Mouse (Mus musculus) ES-CJ7 (cell line): Measurements from ENCODE around the gene Gm10778.
A peak's percentile ranks its signal among the peaks of the same experiment; 100 is the strongest.
"Not testable (repeated sequence)": the region's sequence is repeated elsewhere in the genome, so short reads cannot be mapped to it uniquely, and the experiment has no call there.

Experiments used
- DNase-seq: peaks from one replicate; pipeline ENCODE4 v3.0.0; 2011; ENCODE audit warnings: low read depth, low spot score

Gene Gm10778

DNA sequence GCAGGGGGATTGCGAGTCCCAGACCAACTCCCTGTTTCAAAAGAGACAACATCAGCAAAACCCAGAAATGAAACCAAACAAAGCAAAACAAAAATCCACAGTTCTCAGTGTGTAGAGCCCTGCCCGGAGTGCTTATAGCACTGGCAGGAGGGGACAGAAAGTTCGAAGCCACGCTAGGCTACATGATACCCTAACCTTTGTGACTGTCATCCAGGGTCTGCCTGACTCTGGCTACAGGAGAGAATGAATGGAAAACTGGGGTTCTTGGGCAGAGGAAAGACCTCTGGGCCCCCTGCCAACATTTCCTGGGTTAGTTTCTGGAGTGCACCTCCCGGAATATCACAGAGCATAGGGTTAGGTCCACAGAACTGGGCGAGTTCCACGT, 21.0 kb upstream of the Gm10778 start:
- no peak for DNase-seq

GRCm38 (mm10) chr10:81628390-81628789, 20.5 kb upstream of the Gm10778 start, which contains the start of gene Ankrd24:
Gene Ankrd24 (plus strand): TSS chr10:81628540.
- DNase-seq = no peak

- DNase-seq = peak; percentile 98
Observed at GRCm38 (mm10) chr10:81633253-81634099, 15.4 kb upstream of the Gm10778 start.

- DNase-seq = peak; percentile 62
Observed at GRCm38 (mm10) chr10:81636338-81636737, 12.5 kb upstream of the Gm10778 start.

DNA sequence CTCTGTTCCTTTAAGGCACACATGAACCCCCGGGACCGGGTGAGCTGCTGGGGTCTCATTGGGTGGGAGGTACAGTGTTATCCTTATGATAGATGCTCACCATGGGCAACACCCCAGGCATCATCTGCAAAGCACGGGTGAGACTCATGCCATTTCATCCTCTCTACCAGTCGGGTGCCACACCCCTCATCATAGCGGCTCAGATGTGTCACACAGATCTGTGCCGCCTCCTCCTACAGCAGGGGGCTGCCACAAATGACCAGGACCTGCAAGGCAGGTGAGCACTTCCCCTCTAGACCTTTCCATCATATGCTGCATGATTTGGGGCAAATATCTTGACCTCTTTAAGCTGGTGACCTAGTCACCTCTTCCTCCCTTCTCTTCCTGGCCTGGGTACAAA, 10.8 kb upstream of the Gm10778 start:
- DNase-seq = no peak

GRCm38 (mm10) chr10:81640825-81641224, 8.0 kb upstream of the Gm10778 start:
- DNase-seq = peak; percentile 82

DNA sequence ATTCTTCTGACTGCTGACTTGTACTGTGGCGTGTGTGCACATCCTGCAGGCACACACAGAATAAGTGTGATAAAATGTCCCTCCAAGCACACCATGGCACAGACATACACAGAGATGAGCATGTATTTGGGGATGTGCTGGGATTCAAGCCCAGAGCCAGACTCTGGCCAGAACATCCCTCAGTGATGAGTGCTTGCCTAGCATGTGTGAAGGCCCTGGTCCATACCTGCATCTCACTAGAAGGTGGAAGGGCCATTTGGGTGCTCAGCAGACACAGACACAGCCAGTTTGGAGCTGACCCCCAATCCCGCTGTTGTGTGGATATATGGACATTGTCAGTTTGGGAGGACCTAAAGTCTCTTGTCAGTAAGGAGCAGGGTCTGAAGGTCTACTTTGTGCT, 7.3 kb upstream of the Gm10778 start:
- no peak for DNase-seq

DNA sequence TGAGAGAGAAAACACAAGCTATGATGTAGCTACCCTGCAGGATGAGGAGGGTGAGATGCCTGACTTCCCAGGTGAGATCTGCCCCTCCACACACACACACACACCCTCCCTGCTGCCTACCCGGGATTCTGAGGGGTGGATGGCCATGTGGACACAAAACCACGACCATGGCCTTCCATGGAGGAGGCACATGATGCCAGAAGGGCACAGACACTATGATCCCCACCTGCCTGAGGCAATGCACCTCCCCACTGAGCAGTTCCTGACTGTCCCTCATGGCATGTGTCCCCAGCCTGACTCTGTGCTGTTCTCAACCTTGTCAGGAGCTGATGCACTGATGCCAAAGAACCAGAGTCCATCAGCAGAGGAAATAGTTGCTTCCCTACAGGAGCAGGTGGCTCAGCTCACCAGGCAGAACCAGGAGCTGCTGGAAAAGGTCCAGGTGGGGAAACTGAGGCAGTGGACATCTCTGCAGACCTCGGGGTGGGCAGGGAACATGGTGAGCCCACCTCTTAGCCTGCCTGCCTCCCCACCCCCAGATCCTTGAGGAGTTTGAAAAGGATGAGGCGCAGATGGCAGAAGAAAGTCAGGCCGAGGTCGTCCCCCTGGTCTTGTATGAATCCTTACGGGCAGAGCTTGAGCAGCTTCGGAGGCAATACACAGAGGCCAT, 6.7 kb upstream of the Gm10778 start:
- DNase-seq = no peak

GRCm38 (mm10) chr10:81642648-81643448, 6.0 kb upstream of the Gm10778 start:
- no peak for DNase-seq

- peak; percentile 98 for DNase-seq
Observed at GRCm38 (mm10) chr10:81643449-81644055, 5.3 kb upstream of the Gm10778 start.

GRCm38 (mm10) chr10:81644162-81644561, 4.7 kb upstream of the Gm10778 start:
- no peak for DNase-seq

- DNase-seq = no peak
Observed at GRCm38 (mm10) chr10:81644716-81645115, 4.1 kb upstream of the Gm10778 start.

GRCm38 (mm10) chr10:81645391-81645790, 3.5 kb upstream of the Gm10778 start:
- no peak for DNase-seq

DNA sequence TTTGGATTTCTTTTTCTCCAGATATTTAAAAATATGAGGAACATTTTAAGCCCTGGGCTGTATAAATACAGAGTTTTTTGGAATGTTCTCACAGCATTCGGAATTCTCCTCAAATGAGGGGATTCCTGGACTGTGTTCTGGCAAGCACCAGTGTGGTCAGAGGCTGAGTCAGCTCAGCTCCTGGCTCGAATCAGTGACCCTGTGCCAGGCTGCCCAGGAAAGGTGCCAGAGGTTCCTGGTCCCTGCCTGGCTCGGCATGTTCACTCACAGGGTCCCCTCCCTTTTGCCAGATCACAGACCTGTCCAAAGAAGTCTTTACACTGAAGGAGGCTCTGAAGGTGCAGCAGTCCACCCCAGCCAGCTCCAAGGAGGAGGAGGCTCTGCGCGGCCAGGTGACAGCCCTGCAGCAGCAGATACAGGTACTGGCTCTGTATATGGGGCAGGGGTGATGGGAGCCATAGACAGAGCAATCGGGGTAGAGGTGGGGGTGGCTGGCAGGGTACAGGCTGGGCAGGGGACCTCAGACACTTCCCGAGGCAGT, 2.8 kb upstream of the Gm10778 start:
- no peak for DNase-seq

DNA sequence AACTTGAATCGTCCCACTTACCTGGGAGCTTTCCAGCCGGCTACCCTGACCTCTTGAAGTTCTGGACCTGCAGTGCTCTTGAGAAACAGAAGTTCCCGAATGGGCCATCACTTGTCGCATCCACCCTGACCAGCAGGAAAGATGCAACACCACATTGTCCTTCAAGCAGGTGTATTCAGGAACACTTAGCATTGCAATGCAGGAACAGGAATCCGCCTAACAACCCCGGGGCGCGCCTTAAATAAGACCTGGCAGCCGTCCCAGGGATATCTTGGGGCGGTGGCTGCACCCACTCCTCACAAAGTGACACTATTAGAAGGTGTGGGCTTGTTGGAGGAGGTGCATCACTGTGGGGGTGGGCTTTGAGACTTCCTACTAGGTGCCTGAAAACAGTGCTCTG, 6.3 kb downstream of the Gm10778 start:
- DNase-seq = peak; percentile 96

DNA sequence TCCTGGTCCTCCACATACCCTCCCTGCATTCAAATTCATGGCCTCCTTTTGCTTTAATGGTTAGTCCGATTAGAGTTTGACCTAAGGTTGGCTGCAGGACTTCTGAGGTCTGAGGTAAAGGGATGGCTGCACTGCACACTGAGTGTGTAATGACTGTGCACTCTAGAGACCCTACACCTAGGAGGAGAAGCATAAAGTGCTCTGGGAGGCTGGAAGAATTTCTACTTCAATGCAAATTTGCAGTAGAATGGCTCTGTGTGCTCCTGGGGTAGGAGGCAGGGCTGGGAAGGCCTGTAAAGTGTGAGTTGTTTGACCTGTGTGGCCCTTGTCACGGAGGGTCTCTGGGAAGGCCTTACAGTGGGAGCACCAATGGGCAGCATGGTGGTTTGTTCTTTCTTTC, 7.3 kb downstream of the Gm10778 start:
- DNase-seq = peak; percentile 62

DNA sequence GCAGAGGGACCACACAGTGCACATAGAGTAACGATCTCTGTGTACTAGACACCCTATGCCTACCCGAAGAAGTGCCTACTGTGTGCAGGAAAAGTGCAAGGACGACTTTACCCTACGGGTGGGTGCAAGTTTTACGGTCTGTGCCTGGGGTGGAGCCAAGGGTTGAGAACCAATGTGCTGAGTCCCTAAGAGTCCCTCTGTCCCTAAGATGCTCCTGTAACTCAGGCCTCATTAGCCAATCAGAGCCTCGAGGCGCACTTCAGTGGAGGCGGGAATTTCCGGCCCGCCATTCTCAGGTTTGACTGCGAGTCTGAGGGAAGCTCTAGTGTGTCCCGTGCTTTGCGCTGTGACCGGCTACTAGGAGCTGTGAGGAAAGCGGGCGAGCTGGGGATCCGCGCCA, 38.3 kb downstream of the Gm10778 start:
- not testable (repeated sequence) for DNase-seq

- not testable (repeated sequence) for DNase-seq
Observed at GRCm38 (mm10) chr10:81704531-81705301, 55.9 kb downstream of the Gm10778 start, which contains the start of gene Zfp433. Gene Zfp433 (plus strand): TSS chr10:81704825.
